Mouse (Mus musculus): Measurements from ENCODE around the gene Tnfsf11.
A peak's percentile ranks its signal among the peaks of the same experiment; 100 is the strongest.

Gene Tnfsf11

GRCm38 (mm10) chr14:78282490-78282889 lies 25.4 kb downstream of the Tnfsf11 start:
- TF ChIP-seq POU5F1 (IDR thresholded peaks at IDR 0.05; ENCODE audit: borderline replicate concordance, low read length), result no peak
- no peak for TF ChIP-seq NANOG (IDR thresholded peaks at IDR 0.05; ENCODE audit: borderline replicate concordance, low read length)
- no peak for TF ChIP-seq CTCF (conservative IDR thresholded peaks at IDR 0.05; ENCODE audit: low read length)
- H3K27me3 ChIP-seq (ENCODE audit: insufficient read depth, low read length), result peaks cover 10% of the 10 kb centered on the region; the same call in 1 of the 2 replicates
- H3K4me3 ChIP-seq (replicated peaks; ENCODE audit: low read length), result no peak overlapping the region; the same call in 1 of the 2 replicates
- H3K4me1 ChIP-seq (replicated peaks; ENCODE audit: low read depth, low read length), result peaks cover 63% of the 10 kb centered on the region
- peaks cover 3% of the 10 kb centered on the region; the same call in 1 of the 2 replicates for H3K36me3 ChIP-seq (ENCODE audit: insufficient read depth, low read length)
- H3K9me3 ChIP-seq (ENCODE audit: low read length), result no peaks in the 10 kb centered on the region

- H3K4me1 ChIP-seq (replicated peaks; ENCODE audit: low read depth, low read length), result peaks cover 34% of the 10 kb centered on the region
- TF ChIP-seq NANOG (IDR thresholded peaks at IDR 0.05; ENCODE audit: borderline replicate concordance, low read length), result no peak
- no peak for TF ChIP-seq CTCF (conservative IDR thresholded peaks at IDR 0.05; ENCODE audit: low read length)
- TF ChIP-seq POU5F1 (IDR thresholded peaks at IDR 0.05; ENCODE audit: borderline replicate concordance, low read length), result no peak
- no peaks in the 10 kb centered on the region for H3K9me3 ChIP-seq (ENCODE audit: low read length)
These were observed 31.4 kb downstream of the Tnfsf11 start for GRCm38 (mm10) chr14:78276395-78276930.

GRCm38 (mm10) chr14:78274851-78275250 lies 33.0 kb downstream of the Tnfsf11 start:
- TF ChIP-seq CTCF (conservative IDR thresholded peaks at IDR 0.05; ENCODE audit: low read length), result no peak
- no peak for TF ChIP-seq NANOG (IDR thresholded peaks at IDR 0.05; ENCODE audit: borderline replicate concordance, low read length)
- no peak for TF ChIP-seq POU5F1 (IDR thresholded peaks at IDR 0.05; ENCODE audit: borderline replicate concordance, low read length)
- Histone ChIP-seq H3K4me1 (replicated peaks; ENCODE audit: low read depth, low read length) (peaks cover 25% of the 10 kb centered on the region), H3K9me3 (ENCODE audit: low read length) (no peaks in the 10 kb centered on the region), H3K4me3 (replicated peaks; ENCODE audit: low read length) (no peak overlapping the region), H3K36me3 (ENCODE audit: insufficient read depth, low read length) (peaks cover 3% of the 10 kb centered on the region; the same call in 1 of the 2 replicates), H3K27me3 (ENCODE audit: insufficient read depth, low read length) (peaks cover 22% of the 10 kb centered on the region)

More at GRCm38 (mm10) chr14:78276395-78276930, 31.4 kb downstream of the Tnfsf11 start:
- Histone ChIP-seq H3K36me3 (ENCODE audit: insufficient read depth, low read length) (peaks cover 3% of the 10 kb centered on the region; the same call in 1 of the 2 replicates), H3K27me3 (ENCODE audit: insufficient read depth, low read length) (peaks cover 25% of the 10 kb centered on the region), H3K4me3 (replicated peaks; ENCODE audit: low read length) (peak overlapping the region; percentile 48)

- peaks cover 22% of the 10 kb centered on the region for H3K27me3 ChIP-seq (ENCODE audit: insufficient read depth, low read length)
- H3K9me3 ChIP-seq (ENCODE audit: low read length), result no peaks in the 10 kb centered on the region
- no peak overlapping the region for H3K4me3 ChIP-seq (replicated peaks; ENCODE audit: low read length)
- TF ChIP-seq NANOG (IDR thresholded peaks at IDR 0.05; ENCODE audit: borderline replicate concordance, low read length) (no peak), POU5F1 (IDR thresholded peaks at IDR 0.05; ENCODE audit: borderline replicate concordance, low read length) (no peak), CTCF (conservative IDR thresholded peaks at IDR 0.05; ENCODE audit: low read length) (no peak)
- H3K4me1 ChIP-seq (replicated peaks; ENCODE audit: low read depth, low read length), result peaks cover 25% of the 10 kb centered on the region
- peaks cover 3% of the 10 kb centered on the region; the same call in 1 of the 2 replicates for H3K36me3 ChIP-seq (ENCODE audit: insufficient read depth, low read length)
These were observed 33.7 kb downstream of the Tnfsf11 start for GRCm38 (mm10) chr14:78274146-78274545.

- no peak overlapping the region for H3K4me3 ChIP-seq (replicated peaks; ENCODE audit: low read length)
- TF ChIP-seq NANOG (IDR thresholded peaks at IDR 0.05; ENCODE audit: borderline replicate concordance, low read length), result no peak
- TF ChIP-seq CTCF (conservative IDR thresholded peaks at IDR 0.05; ENCODE audit: low read length), result peak; percentile 86
- H3K4me1 ChIP-seq (replicated peaks; ENCODE audit: low read depth, low read length), result peaks cover 25% of the 10 kb centered on the region
- H3K9me3 ChIP-seq (ENCODE audit: low read length), result no peaks in the 10 kb centered on the region
- peaks cover 22% of the 10 kb centered on the region for H3K27me3 ChIP-seq (ENCODE audit: insufficient read depth, low read length)
- peaks cover under 1% of the 10 kb centered on the region; the same call in 1 of the 2 replicates for H3K36me3 ChIP-seq (ENCODE audit: insufficient read depth, low read length)
These were observed 34.3 kb downstream of the Tnfsf11 start for GRCm38 (mm10) chr14:78273571-78273970.

GRCm38 (mm10) chr14:78264876-78265275 lies 43.0 kb downstream of the Tnfsf11 start:
- H3K4me1 ChIP-seq (replicated peaks; ENCODE audit: low read depth, low read length), result no peaks in the 10 kb centered on the region
- no peaks in the 10 kb centered on the region for H3K9me3 ChIP-seq (ENCODE audit: low read length)
- no peaks in the 10 kb centered on the region for H3K27me3 ChIP-seq (ENCODE audit: insufficient read depth, low read length)
- TF ChIP-seq NANOG (IDR thresholded peaks at IDR 0.05; ENCODE audit: borderline replicate concordance, low read length) (no peak), CTCF (conservative IDR thresholded peaks at IDR 0.05; ENCODE audit: low read length) (no peak), POU5F1 (IDR thresholded peaks at IDR 0.05; ENCODE audit: borderline replicate concordance, low read length) (no peak)
- H3K36me3 ChIP-seq (ENCODE audit: insufficient read depth, low read length), result no peaks in the 10 kb centered on the region
- no peak overlapping the region for H3K4me3 ChIP-seq (replicated peaks; ENCODE audit: low read length)

GRCm38 (mm10) chr14:78262596-78262995 lies 45.2 kb downstream of the Tnfsf11 start:
- Histone ChIP-seq H3K9me3 (ENCODE audit: low read length) (no peaks in the 10 kb centered on the region), H3K4me1 (replicated peaks; ENCODE audit: low read depth, low read length) (no peaks in the 10 kb centered on the region), H3K4me3 (replicated peaks; ENCODE audit: low read length) (no peak overlapping the region), H3K27me3 (ENCODE audit: insufficient read depth, low read length) (no peaks in the 10 kb centered on the region), H3K36me3 (ENCODE audit: insufficient read depth, low read length) (no peaks in the 10 kb centered on the region)
- no peak for TF ChIP-seq CTCF (conservative IDR thresholded peaks at IDR 0.05; ENCODE audit: low read length)
- TF ChIP-seq POU5F1 (IDR thresholded peaks at IDR 0.05; ENCODE audit: borderline replicate concordance, low read length), result no peak
- no peak for TF ChIP-seq NANOG (IDR thresholded peaks at IDR 0.05; ENCODE audit: borderline replicate concordance, low read length)

GRCm38 (mm10) chr14:78261246-78261645 lies 46.6 kb downstream of the Tnfsf11 start:
- Histone ChIP-seq H3K4me3 (replicated peaks; ENCODE audit: low read length) (no peak overlapping the region), H3K9me3 (ENCODE audit: low read length) (no peaks in the 10 kb centered on the region), H3K4me1 (replicated peaks; ENCODE audit: low read depth, low read length) (no peaks in the 10 kb centered on the region), H3K36me3 (ENCODE audit: insufficient read depth, low read length) (no peaks in the 10 kb centered on the region), H3K27me3 (ENCODE audit: insufficient read depth, low read length) (no peaks in the 10 kb centered on the region)
- TF ChIP-seq POU5F1 (IDR thresholded peaks at IDR 0.05; ENCODE audit: borderline replicate concordance, low read length), result no peak
- TF ChIP-seq CTCF (conservative IDR thresholded peaks at IDR 0.05; ENCODE audit: low read length), result no peak
- TF ChIP-seq NANOG (IDR thresholded peaks at IDR 0.05; ENCODE audit: borderline replicate concordance, low read length), result no peak

- H3K4me3 ChIP-seq (replicated peaks; ENCODE audit: low read length), result no peak overlapping the region
- H3K36me3 ChIP-seq (ENCODE audit: insufficient read depth, low read length), result no peaks in the 10 kb centered on the region
- H3K4me1 ChIP-seq (replicated peaks; ENCODE audit: low read depth, low read length), result no peaks in the 10 kb centered on the region
- TF ChIP-seq CTCF (conservative IDR thresholded peaks at IDR 0.05; ENCODE audit: low read length) (no peak), NANOG (IDR thresholded peaks at IDR 0.05; ENCODE audit: borderline replicate concordance, low read length) (no peak), POU5F1 (IDR thresholded peaks at IDR 0.05; ENCODE audit: borderline replicate concordance, low read length) (no peak)
- no peaks in the 10 kb centered on the region for H3K9me3 ChIP-seq (ENCODE audit: low read length)
- H3K27me3 ChIP-seq (ENCODE audit: insufficient read depth, low read length), result peaks cover 3% of the 10 kb centered on the region; the same call in 1 of the 2 replicates
These were observed 53.8 kb downstream of the Tnfsf11 start for GRCm38 (mm10) chr14:78254017-78254416.
